Mouse (Mus musculus): ENCODE measurements at regions not wholly inside any gene's neighbourhood (a gene's known extent, or its start where the extent isn't known, plus 50 kb on each side); places are given as distances from the start of the nearest gene placed in this dataset.
A peak's percentile ranks its signal among the peaks of the same experiment; 100 is the strongest.
"Not testable (repeated sequence)": the region's sequence is repeated elsewhere in the genome, so short reads cannot be mapped to it uniquely, and the experiment has no call there.

DNA sequence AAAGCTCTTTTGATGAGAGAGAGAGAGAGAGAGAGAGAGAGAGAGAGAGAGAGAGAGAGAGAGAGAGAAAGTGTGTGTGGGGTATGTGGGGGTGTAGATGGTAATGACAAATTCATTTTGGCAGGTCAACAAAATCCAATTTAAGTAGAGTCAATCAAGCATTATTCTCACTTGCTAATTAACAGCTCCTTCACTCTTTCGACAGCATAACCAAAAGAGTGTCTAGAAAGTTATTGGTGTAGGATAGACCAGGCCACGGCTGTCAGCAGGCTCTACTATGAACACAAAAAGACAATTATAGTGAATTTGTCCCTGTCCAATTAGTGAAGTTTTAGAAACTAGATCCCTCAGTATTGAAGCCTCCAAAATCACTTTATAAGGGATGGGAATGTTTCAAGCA lies 378.2 kb downstream of the Pcdh20 start:
- intact Hi-C loops (cut with DNase I) = no loop called here
- TF ChIP-seq CTCF (IDR thresholded peaks at IDR 0.05) = no peak
- DNase-seq = no peak
- no peak overlapping the region for H3K27ac ChIP-seq
- H3K4me3 ChIP-seq = no peak overlapping the region

DNA sequence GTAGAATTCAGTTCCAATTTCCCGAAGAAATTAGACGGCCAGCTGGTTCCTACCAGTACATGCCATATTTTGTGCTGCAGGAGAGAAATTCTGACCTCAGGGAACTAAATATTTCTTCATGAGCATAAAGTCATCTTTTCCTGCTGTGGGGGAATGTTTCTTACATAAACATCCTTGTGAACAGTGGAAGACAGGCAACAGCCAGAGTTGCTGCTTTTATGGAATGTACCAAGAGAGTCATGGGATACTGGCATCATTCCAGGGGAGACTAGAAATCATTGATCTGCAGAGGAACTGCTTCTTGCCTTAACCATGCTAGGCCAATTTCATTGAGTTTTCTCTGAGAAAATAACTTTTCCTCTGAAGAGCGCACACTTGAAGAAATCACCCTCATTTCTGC lies 386.3 kb downstream of the Pcdh20 start:
- no peak for DNase-seq
- intact Hi-C loops (cut with DNase I) = no loop called here
- H3K4me3 ChIP-seq = no peak overlapping the region
- no peak for TF ChIP-seq CTCF (IDR thresholded peaks at IDR 0.05)
- H3K27ac ChIP-seq = no peak overlapping the region

DNA sequence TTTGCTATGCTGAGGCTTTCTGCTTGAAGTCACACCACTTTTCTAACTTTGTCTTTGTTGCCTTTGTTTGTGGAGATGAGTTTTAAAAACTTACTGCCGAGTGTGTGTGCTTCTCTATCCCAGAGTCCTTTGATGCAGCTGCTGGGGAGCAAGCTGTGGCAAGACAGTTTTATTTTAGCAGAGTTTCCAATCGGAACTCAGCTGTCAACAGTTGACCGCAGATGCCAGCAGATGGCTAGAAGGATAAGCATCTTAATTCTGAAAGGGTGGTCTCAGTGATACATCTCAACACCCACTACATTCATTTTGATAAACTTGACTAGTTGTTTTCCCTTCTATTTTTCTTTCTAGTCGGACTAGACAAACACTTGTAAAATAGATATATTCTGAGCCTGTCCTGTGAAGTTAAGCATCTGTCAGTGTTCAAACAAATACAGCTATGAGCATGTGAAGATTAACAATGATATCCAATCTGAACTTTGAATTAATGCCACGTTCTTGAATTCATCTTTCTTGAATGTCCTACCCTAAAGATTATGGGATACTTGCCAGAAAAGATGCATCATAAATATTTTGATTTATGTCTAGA lies 398.2 kb downstream of the Pcdh20 start:
- no peak overlapping the region for H3K27ac ChIP-seq
- intact Hi-C loops (cut with DNase I) = no loop called here
- no peak for DNase-seq
- H3K4me3 ChIP-seq = no peak overlapping the region
- no peak for TF ChIP-seq CTCF (IDR thresholded peaks at IDR 0.05)

DNA sequence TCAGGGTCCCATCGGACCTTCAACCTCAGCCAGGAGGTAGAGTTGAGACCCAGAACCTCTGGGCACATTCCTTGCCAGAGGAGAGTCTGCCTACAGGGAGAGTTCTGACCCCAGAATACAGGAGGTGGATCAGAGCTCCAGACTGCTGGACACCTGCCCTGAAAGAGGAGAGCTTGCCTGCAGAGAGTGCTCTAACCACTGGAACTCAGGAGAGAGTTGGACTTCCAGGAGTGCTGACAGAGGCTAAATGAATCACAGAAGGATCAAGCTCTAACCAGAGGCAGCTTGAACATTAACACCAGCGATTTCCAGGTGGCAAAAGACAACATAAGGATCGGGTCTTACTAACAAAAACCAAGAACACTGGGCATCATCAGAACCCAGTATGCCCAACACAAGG lies 423.6 kb downstream of the Pcdh20 start:
- DNase-seq; intact Hi-C loops (cut with DNase I); H3K4me3 ChIP-seq; H3K27ac ChIP-seq: not testable (repeated sequence)

DNA sequence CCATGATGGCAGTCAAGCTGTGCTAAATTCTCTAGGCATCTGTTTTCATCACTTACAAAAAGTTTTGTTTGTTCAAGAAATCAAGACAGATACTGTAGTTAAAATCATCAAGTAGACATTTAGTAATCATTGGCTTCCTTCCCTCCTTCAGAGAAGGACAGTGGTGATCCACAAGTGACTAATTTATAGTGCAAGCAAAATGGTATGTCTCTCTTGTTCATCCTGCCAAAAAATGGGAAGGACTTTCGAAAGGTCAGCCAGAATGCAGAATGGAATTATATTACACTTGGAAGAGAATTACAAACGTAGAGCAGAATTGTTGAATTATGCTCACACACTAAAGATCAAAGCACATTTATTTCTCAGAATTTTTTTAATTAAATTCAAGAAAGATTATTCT lies 457.3 kb downstream of the Pcdh20 start:
- no peak for TF ChIP-seq CTCF (IDR thresholded peaks at IDR 0.05)
- no peak for DNase-seq
- intact Hi-C loops (cut with DNase I) = no loop called here
- Histone ChIP-seq H3K27ac (no peak overlapping the region), H3K4me3 (no peak overlapping the region)

DNA sequence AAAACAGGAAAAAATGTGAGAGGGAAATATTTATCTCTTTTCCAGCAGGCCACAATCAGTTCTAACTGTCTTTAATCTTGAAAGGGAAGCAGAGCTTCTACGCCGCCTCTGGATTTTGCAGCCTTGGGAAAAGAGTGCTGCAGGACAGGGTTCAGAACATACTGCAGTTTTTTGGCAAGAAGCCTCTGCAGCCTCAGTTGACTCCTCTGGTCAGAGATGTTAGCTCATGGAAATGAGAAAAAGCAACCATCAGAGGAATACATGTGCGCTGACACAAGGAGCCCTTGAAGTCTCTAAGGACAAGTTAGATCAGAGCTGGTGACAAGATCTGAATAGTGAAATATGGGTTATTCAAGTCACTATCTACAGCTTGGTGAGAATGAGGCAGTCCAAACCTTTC lies 458.0 kb downstream of the Pcdh20 start:
- H3K4me3 ChIP-seq = no peak overlapping the region
- intact Hi-C loops (cut with DNase I) = no loop called here
- no peak overlapping the region for H3K27ac ChIP-seq
- peak; percentile 20 for DNase-seq
- TF ChIP-seq CTCF (IDR thresholded peaks at IDR 0.05) = no peak

DNA sequence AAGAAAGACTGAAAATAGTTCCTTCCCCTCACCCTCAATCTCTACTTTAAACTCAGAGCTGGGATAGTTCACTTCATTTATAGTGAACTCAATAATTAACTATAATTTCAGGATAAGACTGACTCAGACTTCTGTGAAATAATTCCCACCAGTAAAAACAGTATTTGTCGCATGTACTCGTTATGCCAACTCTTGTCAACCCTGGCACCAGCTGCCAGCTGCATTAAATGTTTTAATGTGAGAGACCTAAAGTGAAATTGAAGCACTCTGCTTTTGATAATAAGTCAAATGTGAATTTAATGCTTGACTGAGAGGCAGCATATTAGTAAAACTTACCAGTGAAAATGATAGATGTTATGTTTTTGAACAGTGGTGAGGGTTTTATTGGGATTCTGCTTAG lies 474.6 kb downstream of the Pcdh20 start:
- Histone ChIP-seq H3K4me3 (no peak overlapping the region), H3K27ac (no peak overlapping the region)
- intact Hi-C loops (cut with DNase I) = no loop called here
- no peak for DNase-seq
- no peak for TF ChIP-seq CTCF (IDR thresholded peaks at IDR 0.05)

Data from gastrocnemius, adult 2 months (tissue).